Mouse (Mus musculus) layer of hippocampus, postnatal 36 days (tissue): ENCODE measurements around the gene Cd2ap. TPM values are rescaled to one million over a fixed set of nuclear protein-coding genes. Genes with fewer than 3 reads are reported as not detected.

Experiments
- DNase-seq, 2 experiments: peaks; one replicate each; pipeline ENCODE4 v3.0.0; 2022
- total RNA-seq, 2 experiments: library from RNA; stranded (reverse); gene quantifications; 2 replicates each; pipeline ENCODE4 v1.2.3; 2021

Cd2ap gene
- total RNA-seq, 2 experiments from 2014 or later: 19.8 to 23.6 TPM

GRCm38 (mm10) chr17:42857506-42857905 is 19.0 kb downstream of the Cd2ap start:
- no peak for DNase-seq

DNA sequence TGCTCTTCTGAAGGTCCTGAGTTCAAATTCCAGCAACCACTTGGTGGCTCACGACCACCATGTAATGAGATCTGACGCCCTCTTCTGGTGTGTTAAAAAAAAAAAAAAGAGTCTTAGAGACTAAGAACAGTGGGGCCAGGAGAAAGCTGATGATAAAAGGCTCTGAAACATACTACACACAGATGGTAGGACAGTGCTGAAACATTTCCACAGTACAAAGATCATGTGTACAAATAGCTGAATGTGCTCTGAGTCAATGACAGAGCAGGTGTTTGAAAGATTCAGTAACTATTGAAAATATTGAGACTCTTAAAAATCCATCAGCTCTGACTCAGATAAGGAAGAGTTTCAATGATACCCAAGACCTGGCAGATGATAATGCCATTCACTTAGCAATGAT is 29.4 kb downstream of the Cd2ap start:
- no peak for DNase-seq

GRCm38 (mm10) chr17:42837193-42837592 is 39.3 kb downstream of the Cd2ap start:
- DNase-seq: no peak

- no peak for DNase-seq
Measured at GRCm38 (mm10) chr17:42822787-42823186, 53.7 kb downstream of the Cd2ap start.

- DNase-seq: no peak
Measured at GRCm38 (mm10) chr17:42815374-42815773, 61.1 kb downstream of the Cd2ap start.

GRCm38 (mm10) chr17:42792412-42792975 is 84.0 kb downstream of the Cd2ap start:
- DNase-seq: no peak

DNA sequence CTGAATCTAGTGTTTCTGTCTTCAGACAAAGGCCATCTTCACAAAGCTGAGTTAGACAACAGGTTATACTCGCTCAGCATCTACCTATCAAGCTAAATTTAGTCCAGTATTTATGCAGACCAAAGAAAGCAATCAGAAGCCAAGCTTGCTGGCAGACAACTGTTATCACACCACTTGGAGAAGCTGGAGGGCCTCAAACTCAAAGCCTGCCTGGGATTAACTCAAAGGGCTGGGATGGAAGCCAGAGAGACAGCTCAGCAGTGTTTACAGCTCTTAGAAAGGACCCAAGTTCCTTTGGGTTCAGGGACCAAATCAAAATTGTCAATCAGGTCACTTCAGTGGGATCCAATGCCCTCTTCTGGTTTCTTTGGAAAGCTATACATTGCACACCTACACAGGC is 85.7 kb downstream of the Cd2ap start:
- no peak for DNase-seq

DNA sequence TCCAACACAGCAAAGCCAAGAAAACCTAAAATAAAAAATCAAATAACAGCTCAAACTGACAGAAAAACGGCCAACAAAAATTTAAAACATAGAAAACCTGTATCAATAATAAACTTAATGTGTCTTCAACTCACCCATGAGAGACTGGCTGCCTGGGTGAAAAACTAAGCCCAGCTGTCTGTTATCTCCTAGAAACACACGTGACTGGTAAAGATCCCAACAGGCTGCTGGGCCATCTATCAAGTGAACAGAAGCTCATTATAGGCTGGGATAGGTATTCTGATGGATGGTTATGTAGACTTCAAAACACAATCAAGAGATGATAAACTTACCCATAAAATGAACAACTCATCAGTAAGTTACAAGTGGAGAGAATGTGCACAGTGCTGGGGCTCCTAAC is 86.7 kb downstream of the Cd2ap start:
- no peak for DNase-seq

DNA sequence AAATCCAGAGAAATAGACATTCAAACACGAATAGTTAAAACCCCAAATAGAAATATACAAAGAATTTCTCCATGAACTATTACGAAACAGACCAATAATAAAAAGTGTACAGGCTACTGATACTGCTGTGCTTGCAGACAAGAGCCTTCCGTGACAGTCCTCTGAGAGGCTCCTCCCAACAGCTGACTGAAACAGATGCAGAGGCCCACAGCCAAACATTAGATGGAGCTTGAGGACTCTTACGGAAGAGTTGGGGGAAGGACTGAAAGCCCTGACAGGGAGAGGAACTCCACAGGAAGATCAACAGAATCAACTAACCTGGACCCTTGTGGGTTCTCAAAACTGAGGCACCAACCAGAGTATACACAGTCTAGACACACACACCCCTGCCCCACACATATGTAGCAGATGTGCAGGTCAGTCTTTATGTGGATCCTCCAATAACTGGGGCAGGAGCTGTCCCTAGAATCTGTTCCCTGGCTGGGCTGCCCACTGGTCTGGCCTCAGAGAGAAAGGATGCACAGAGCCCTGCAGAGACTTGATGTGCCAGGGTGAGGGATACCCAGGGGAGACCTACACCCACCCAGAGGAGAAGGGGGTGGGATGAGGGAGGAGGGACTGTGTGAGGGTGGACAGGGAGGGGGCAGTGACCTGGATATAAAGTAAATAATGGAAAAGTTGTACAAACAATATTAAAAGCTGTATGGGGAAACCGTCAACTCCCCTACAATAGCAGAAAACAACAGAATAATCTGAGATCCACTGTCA is 87.6 kb downstream of the Cd2ap start:
- DNase-seq: no peak

- peak; percentile 62 to 66 for DNase-seq
Measured at GRCm38 (mm10) chr17:42782156-42782757, 94.2 kb downstream of the Cd2ap start.

- no peak for DNase-seq
Measured at GRCm38 (mm10) chr17:42753791-42754190, 122.7 kb downstream of the Cd2ap start.

DNA sequence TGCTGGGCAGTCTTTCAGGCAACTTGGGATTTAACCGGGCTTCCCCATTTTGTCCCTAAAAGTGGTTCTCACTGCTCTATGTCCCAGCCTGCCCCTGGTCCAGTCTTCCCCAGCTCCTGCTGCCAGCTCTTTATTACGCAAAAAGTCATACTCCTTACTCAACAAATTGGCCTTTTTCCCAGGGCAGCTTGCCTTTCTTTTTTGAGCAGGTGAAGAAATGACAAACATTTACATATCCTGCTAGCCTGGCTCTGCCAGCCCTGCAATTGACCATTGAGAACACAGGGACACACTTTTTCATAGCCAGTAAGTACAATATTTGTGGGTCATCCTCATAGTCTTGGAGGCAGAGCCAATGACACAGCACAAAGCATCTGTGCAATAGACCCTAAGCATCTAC is 124.3 kb downstream of the Cd2ap start:
- no peak for DNase-seq

GRCm38 (mm10) chr17:42745657-42746420 is 130.6 kb downstream of the Cd2ap start:
- no peak for DNase-seq

Other genes starting within 250 kb of the Cd2ap start
- gene Adgrf4, start 184.4 kb downstream of the Cd2ap start, total RNA-seq: 1 to 10 TPM; 1.3 to 1.4 TPM
- under 1 TPM; 0.63 to 0.70 TPM for gene Adgrf2, start 134.5 kb downstream of the Cd2ap start, total RNA-seq
- 100 to 1,000 TPM; 119 to 127 TPM for gene Tnfrsf21, start 139.9 kb upstream of the Cd2ap start, total RNA-seq